Mouse (Mus musculus) heart, embryonic 10.5 days (tissue): Measurements from ENCODE around the gene 2210017I01Rik. TPM values are rescaled to one million over a fixed set of nuclear protein-coding genes. Genes with fewer than 3 reads are reported as not detected.

Experiments
- DNase-seq: peaks from one replicate; pipeline ENCODE4 v3.0.0-alpha.2; 2017; ENCODE audit warnings: low spot score
- H3K27ac ChIP-seq: fragments of 300-500 bp; sonication (generic); 2 replicates; pipeline ENCODE4 v1.5.1; 2016; ENCODE audit warnings: mild to moderate bottlenecking
- H3K27me3 ChIP-seq: fragments of 300-500 bp; sonication (generic); 2 replicates; pipeline ENCODE4 v1.6.1; 2016; ENCODE audit warnings: mild to moderate bottlenecking; ENCODE audit not compliant: poor library complexity, insufficient read depth, severe bottlenecking
- H3K36me3 ChIP-seq: fragments of 300-500 bp; sonication (generic); 2 replicates; pipeline ENCODE4 v1.6.1; 2016; ENCODE audit warnings: mild to moderate bottlenecking, moderate library complexity
- H3K4me1 ChIP-seq: fragments of 300-500 bp; sonication (generic); 2 replicates; pipeline ENCODE4 v1.6.1; 2016; ENCODE audit warnings: mild to moderate bottlenecking
- H3K4me3 ChIP-seq: fragments of 300-500 bp; sonication (generic); 2 replicates; pipeline ENCODE4 v1.5.1; 2016; ENCODE audit warnings: mild to moderate bottlenecking, moderate library complexity
- H3K9me3 ChIP-seq: fragments of 300-500 bp; sonication (generic); 2 replicates; pipeline ENCODE4 v1.6.1; 2016; ENCODE audit warnings: mild to moderate bottlenecking, moderate library complexity
- WGBS: fragments of 180-500 bp; shearing (Covaris S2); methylation state at CpG from one replicate; pipeline ENCODE4 v1.1.7; 2016; 5-methylcytosine and 5-hydroxymethylcytosine counted together
- polyA plus RNA-seq: library from polyadenylated mRNA; unstranded; fragments of >200 nt; fragmentation: Nextera tagmentation; extraction: Ambion mirVana; gene quantifications from 2 replicates; pipeline ENCODE4 v1.2.1, GENCODE M21; 2016

The 2210017I01Rik gene
- polyA plus RNA-seq, 1 experiment from 2014 or later: not detected

DNA sequence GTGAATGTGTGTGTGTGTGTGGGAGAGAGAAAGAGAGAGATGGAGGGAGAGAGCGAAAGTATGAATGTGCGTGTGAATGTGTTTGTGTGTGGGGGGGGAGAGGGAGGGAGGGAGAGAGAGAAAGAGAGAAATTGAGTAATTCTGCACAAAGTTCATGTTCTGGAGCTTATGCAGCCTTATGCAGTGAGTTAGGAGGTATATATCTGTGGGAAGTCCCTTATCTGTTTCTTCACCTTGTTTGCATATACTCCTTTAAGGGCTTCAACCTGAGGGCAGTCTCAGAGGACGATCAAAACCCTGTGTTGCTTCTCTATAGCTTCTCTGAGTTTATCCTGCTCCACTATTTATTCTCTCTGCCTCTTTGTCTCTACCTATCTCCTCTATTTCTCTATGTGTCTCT lies 20.1 kb downstream of the 2210017I01Rik start:
- H3K9me3 ChIP-seq: no peaks in the 10 kb centered on the region
- no peak overlapping the region for H3K27ac ChIP-seq
- 70% methylated on average over 3 of the region's 3 CpGs for WGBS
- H3K4me3 ChIP-seq: no peak overlapping the region
- no peaks in the 10 kb centered on the region for H3K4me1 ChIP-seq
- no peak for DNase-seq
- no peaks in the 10 kb centered on the region for H3K27me3 ChIP-seq
- no peaks in the 10 kb centered on the region for H3K36me3 ChIP-seq

DNA sequence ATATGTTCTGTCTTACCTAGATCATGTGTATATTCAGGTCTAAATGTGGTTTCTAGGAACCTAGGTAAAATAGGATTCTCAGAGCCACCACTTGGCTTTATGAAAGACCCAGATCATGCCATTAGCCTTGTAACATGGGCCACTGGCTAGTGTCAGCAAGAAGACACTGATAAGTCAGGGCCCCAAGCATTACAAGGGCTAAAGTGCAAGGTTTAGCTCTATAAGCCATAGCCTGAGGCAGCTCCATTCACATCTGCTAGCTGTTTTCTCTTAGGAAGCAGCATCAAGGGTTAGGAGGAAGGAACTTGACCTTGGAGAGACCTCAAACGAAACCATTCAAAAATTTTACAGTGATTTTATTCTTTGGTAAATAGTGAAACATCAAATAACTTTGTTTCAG lies 22.2 kb downstream of the 2210017I01Rik start:
- no peak for DNase-seq
- no peaks in the 10 kb centered on the region for H3K27me3 ChIP-seq
- no peaks in the 10 kb centered on the region for H3K36me3 ChIP-seq
- no peaks in the 10 kb centered on the region for H3K9me3 ChIP-seq
- H3K27ac ChIP-seq: no peak overlapping the region
- 63% methylated on average over 1 of the region's 1 CpGs for WGBS
- H3K4me1 ChIP-seq: no peaks in the 10 kb centered on the region
- no peak overlapping the region for H3K4me3 ChIP-seq

DNA sequence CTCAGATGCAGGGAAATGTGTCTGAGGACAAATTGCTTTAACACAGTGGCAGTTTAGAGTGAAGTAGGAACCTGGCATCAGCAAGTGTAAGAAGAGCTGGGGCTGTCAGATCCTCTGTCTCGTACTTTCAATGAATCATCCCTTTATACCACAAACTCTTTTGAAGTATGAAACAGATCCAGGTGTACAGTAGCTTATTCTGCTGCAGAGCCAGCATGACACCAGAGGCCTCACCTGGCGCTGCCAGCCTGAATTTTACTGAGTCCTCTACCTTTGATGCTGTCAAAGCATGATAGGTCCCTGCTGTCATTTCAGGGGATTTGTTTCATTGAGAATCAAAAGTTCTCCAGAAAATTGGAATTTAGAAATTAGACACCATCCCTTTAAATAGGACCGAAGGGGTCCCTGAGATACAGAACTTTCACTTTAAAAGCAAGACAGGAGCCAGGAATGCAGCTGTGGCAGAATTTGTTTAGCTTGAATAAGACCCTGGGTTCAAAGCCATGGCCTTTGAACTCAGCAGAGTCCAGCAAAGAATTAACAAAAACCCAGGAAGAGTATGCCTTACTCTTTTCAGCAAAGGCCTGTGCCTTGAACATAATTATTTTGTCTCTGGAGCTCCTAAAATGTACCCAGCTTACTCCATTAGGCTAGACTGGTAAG lies 24.0 kb downstream of the 2210017I01Rik start:
- Histone ChIP-seq H3K4me3 (no peak overlapping the region), H3K27me3 (no peaks in the 10 kb centered on the region), H3K9me3 (no peaks in the 10 kb centered on the region), H3K36me3 (no peaks in the 10 kb centered on the region), H3K4me1 (no peaks in the 10 kb centered on the region), H3K27ac (no peak overlapping the region)
- 75% methylated on average over 3 of the region's 3 CpGs for WGBS
- DNase-seq: no peak

DNA sequence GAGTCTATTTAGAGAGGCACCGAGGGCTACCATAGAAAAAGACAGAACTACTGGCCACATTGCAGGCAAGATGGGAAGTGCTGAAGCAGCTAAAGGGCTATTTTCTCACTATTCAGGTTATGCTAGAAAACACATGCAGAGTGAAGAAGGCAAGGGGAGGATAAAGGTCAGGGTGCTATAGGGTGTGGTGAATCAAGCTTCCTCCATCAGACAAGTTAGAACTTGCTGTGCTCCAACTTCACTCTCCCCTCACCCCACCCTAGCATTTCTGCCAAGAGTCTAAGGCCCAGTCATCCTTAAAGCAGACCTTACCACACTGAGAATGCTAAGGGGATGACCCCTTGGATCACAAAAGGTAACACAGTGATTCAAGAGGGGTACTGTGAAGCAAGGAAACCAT lies 27.8 kb downstream of the 2210017I01Rik start:
- no peaks in the 10 kb centered on the region for H3K9me3 ChIP-seq
- no peaks in the 10 kb centered on the region for H3K36me3 ChIP-seq
- H3K27ac ChIP-seq: no peak overlapping the region
- 81% methylated on average over 1 of the region's 1 CpGs for WGBS
- H3K4me3 ChIP-seq: no peak overlapping the region
- H3K27me3 ChIP-seq: no peaks in the 10 kb centered on the region
- DNase-seq: no peak
- no peaks in the 10 kb centered on the region for H3K4me1 ChIP-seq

DNA sequence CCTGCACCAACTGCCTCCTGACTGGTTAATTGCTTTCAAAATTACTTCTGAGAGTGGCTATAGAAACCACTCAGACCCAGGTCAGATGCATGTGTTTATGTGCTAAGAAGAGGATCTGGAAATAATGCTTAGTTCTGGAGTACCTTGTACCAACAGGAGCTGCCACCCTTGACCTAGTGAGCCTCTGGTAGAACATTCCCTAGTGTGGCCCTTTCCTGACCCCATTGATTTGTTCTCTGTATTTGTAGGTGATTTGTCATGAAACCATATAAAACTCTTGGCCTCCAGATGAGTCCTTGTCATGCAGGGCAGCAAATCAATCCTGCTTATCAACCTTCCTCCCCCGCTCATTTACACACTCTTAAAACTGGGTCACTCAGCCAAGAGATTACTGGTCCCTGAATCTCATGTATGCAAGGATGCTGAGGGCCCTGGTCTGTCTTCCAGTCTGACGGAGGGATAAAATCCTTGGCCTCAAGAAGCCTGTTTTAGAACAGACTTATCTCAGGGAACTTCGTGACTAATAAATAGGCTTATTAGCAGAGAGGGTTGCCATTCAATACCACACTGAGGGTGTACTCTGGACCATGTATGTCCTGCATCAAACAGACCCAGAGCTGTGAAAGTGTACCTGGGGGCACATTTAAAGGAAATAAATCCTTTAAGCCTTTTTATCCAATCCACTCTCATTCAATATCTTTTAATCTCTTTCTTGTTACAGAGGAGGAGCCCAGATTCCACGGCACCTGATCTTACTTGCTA lies 28.5 kb downstream of the 2210017I01Rik start:
- 58% methylated on average over 4 of the region's 4 CpGs for WGBS
- Histone ChIP-seq H3K27ac (no peak overlapping the region), H3K36me3 (no peaks in the 10 kb centered on the region), H3K4me3 (no peak overlapping the region), H3K9me3 (no peaks in the 10 kb centered on the region), H3K27me3 (no peaks in the 10 kb centered on the region), H3K4me1 (no peaks in the 10 kb centered on the region)
- DNase-seq: no peak

DNA sequence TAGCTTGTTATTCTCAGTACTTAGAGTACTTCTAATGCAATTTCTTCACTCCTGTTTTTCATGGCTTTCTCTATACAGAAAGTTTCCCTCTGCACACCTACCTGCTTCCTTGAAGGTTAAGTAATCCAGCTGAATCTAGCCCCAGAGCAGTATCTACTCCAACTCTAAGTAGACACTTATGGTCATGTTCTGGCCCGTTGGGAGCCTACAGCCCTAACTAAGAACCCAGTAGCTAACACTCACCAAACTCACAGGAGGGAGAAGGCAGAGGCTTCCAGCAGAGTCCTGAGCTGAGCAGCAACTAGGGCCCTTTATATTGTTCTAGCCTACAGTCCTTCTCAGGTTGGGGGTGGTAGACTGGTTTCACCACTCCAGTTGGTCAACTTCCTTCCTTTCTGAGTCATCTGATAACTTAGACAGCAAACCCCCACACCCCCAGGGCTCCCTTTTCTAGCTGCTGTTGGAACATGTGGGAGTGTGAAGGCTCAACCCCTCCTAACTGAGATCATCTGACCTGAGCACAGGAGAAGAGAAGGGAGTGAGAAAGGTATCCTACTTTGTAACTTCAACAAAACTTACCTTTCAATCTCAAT lies 33.7 kb downstream of the 2210017I01Rik start, which contains the start of gene Ivl:
Gene Ivl (minus strand): TSS at position 287 of the 593 bp plus-strand sequence.
- H3K4me3 ChIP-seq: no peak within 1 kb of the TSS
- WGBS: 57% methylated on average over 1 of the region's 1 CpGs
- H3K27me3 ChIP-seq: 0 out of 2 replicates have a peak, but pooled peaks cover 5% of the 10 kb centered on the region
- H3K9me3 ChIP-seq: no peaks in the 10 kb centered on the region
- no peaks in the 10 kb centered on the region for H3K36me3 ChIP-seq
- no peak for DNase-seq
- H3K4me1 ChIP-seq: no peaks in the 10 kb centered on the region
- no peak within 1 kb of the TSS for H3K27ac ChIP-seq

DNA sequence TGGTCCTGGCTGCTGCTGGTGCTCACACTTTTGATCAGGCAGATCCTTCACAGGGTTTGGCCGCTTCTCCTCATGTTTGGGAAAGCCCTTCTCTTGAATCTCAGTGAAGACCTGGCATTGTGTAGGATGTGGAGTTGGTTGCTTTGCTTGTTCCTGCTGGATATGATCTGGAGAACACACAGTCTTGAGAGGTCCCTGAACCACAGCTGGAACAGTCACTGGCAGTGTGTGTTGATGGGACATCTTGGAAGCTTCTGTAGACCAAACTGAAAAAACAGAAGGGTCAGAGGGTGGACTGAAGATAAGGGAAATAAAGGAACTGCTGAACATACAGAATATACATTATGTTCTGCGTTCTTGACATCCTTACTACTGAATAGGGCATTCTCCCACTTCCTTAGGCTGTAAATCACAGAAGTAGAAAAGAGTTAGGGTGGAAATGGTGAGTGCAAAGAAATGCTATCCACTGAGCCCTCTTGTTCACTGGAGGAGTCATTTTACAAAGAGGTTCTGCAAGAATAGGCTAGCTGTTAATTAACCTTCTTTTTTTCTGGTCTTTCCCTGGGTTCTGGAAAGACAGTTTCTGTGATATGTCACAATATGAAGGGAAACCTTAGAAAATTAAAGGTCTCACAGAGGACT lies 34.7 kb downstream of the 2210017I01Rik start:
- H3K27me3 ChIP-seq: 0 out of 2 replicates have a peak, but pooled peaks cover 5% of the 10 kb centered on the region
- H3K9me3 ChIP-seq: no peaks in the 10 kb centered on the region
- H3K27ac ChIP-seq: no peak overlapping the region
- 58% methylated on average over 2 of the region's 2 CpGs for WGBS
- H3K36me3 ChIP-seq: no peaks in the 10 kb centered on the region
- no peak for DNase-seq
- no peaks in the 10 kb centered on the region for H3K4me1 ChIP-seq
- no peak overlapping the region for H3K4me3 ChIP-seq

DNA sequence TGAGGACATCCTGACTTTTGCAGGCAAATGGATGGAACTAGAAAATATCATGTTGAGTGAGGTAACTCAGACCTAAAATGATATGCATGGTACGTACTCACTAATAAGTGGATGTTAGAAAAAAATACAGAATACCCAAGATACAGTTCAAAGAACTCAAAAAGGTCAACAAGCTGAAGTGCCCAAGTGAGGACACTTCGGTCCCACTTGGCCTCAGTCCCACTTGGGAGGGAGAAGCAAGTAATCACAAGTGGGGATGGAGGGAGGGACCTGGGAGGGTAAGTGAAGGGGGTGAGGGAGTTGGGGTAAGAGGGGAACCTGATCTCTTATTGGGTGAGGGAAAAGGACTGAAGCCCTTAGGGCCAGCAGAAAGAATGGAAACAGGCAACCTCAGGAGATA lies 38.5 kb downstream of the 2210017I01Rik start:
- 81% methylated on average over 2 of the region's 2 CpGs for WGBS

DNA sequence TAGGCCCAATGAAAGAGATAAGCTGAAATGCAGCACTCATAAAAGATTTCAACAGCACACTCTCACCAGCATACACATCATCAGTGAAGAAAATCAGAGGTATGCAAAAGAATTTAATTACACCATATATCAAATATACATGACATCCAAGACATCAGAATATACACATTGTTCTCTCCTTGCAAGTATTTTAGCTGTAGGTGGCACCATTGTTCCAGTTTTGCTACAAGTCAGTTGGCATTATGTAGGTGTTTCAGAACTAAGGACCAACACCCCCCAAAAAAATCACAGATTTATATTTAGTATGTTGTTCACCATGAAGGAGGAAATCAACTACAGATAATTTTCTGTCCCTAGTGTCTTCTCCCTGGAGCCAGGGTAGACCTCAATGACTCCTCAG lies 41.9 kb downstream of the 2210017I01Rik start:
- H3K27ac ChIP-seq: no peak overlapping the region
- DNase-seq: no peak
- no peaks in the 10 kb centered on the region for H3K9me3 ChIP-seq
- no peak overlapping the region for H3K4me3 ChIP-seq
- no peaks in the 10 kb centered on the region for H3K36me3 ChIP-seq
- H3K27me3 ChIP-seq: no peaks in the 10 kb centered on the region
- no peaks in the 10 kb centered on the region for H3K4me1 ChIP-seq

More for the DNA sequence above, 38.5 kb downstream of the 2210017I01Rik start:
- H3K27me3 ChIP-seq: 0 out of 2 replicates have a peak, but pooled peaks cover 5% of the 10 kb centered on the region
- DNase-seq: no peak
- H3K4me1 ChIP-seq: no peaks in the 10 kb centered on the region
- H3K4me3 ChIP-seq: no peak overlapping the region
- H3K27ac ChIP-seq: no peak overlapping the region
- no peaks in the 10 kb centered on the region for H3K36me3 ChIP-seq
- H3K9me3 ChIP-seq: no peaks in the 10 kb centered on the region

Other genes starting within 250 kb of the 2210017I01Rik start
- 0.24 TPM in 1 of 2 replicates, not detected in the other for gene Sprr2f, start 242.3 kb downstream of the 2210017I01Rik start, polyA plus RNA-seq
- not detected in 2 replicates for gene Sprr2h, start 221.8 kb downstream of the 2210017I01Rik start, polyA plus RNA-seq
- not detected in 2 replicates for gene Sprr2i, start 199.5 kb downstream of the 2210017I01Rik start, polyA plus RNA-seq
- not detected in 2 replicates for gene Sprr2j-ps, start 189.4 kb downstream of the 2210017I01Rik start, polyA plus RNA-seq
- 5.8 and 6.8 TPM in 2 replicates for gene Gm9774, start 178.1 kb downstream of the 2210017I01Rik start, polyA plus RNA-seq
- not detected in 2 replicates for gene Sprr2k, start 174.9 kb downstream of the 2210017I01Rik start, polyA plus RNA-seq
- gene Sprr1b, start 168.7 kb downstream of the 2210017I01Rik start, polyA plus RNA-seq: not detected in 2 replicates
- gene Sprr3, start 148.8 kb downstream of the 2210017I01Rik start, polyA plus RNA-seq: not detected in 2 replicates
- 0.37 TPM in 1 of 2 replicates, not detected in the other for gene Sprr1a, start 121.6 kb downstream of the 2210017I01Rik start, polyA plus RNA-seq
- gene Sprr4, start 107.0 kb downstream of the 2210017I01Rik start, polyA plus RNA-seq: not detected in 2 replicates
- not detected in 2 replicates for gene 2310046K23Rik, start 73.0 kb downstream of the 2210017I01Rik start, polyA plus RNA-seq
- gene Ivl, start 33.8 kb downstream of the 2210017I01Rik start, polyA plus RNA-seq: not detected in 2 replicates
- not detected in 2 replicates for gene Smcp, start 18.5 kb downstream of the 2210017I01Rik start, polyA plus RNA-seq
- not detected in 2 replicates for gene Lce6a, start 14.2 kb upstream of the 2210017I01Rik start, polyA plus RNA-seq
- not detected in 2 replicates for gene Lce1a1, start 40.8 kb upstream of the 2210017I01Rik start, polyA plus RNA-seq
- gene Lce1b, start 49.4 kb upstream of the 2210017I01Rik start, polyA plus RNA-seq: not detected in 2 replicates
- not detected in 2 replicates for gene Lce1a2, start 62.8 kb upstream of the 2210017I01Rik start, polyA plus RNA-seq
- not detected in 2 replicates for gene Lce1c, start 71.8 kb upstream of the 2210017I01Rik start, polyA plus RNA-seq
- not detected in 2 replicates for gene Lce1d, start 79.7 kb upstream of the 2210017I01Rik start, polyA plus RNA-seq
- not detected in 2 replicates for gene Lce1e, start 101.6 kb upstream of the 2210017I01Rik start, polyA plus RNA-seq
- gene Lce1f, start 112.9 kb upstream of the 2210017I01Rik start, polyA plus RNA-seq: not detected in 2 replicates
- not detected in 2 replicates for gene Gm38119, start 131.6 kb upstream of the 2210017I01Rik start, polyA plus RNA-seq
- gene Lce1g, start 144.8 kb upstream of the 2210017I01Rik start, polyA plus RNA-seq: not detected in 2 replicates
- not detected in 2 replicates for gene Lce1h, start 157.6 kb upstream of the 2210017I01Rik start, polyA plus RNA-seq
- gene Lce1i, start 171.4 kb upstream of the 2210017I01Rik start, polyA plus RNA-seq: not detected in 2 replicates
- not detected in 2 replicates for gene Lce1j, start 183.0 kb upstream of the 2210017I01Rik start, polyA plus RNA-seq
- gene Lce1k, start 200.4 kb upstream of the 2210017I01Rik start, polyA plus RNA-seq: not detected in 2 replicates
- not detected in 2 replicates for gene Kprp, start 219.8 kb upstream of the 2210017I01Rik start, polyA plus RNA-seq
- gene Lce1l, start 243.8 kb upstream of the 2210017I01Rik start, polyA plus RNA-seq: not detected in 2 replicates